Mouse (Mus musculus): ENCODE data around the gene Lenep.
"Not testable (repeated sequence)": the region's sequence is repeated elsewhere in the genome, so short reads cannot be mapped to it uniquely, and the experiment has no call there.

The Lenep gene

GRCm38 (mm10) chr3:89402693-89403092 lies at the start of gene Lenep:
Gene Lenep (minus strand): TSS chr3:89402793.
- no peak for DNase-seq (ENCODE audit: low spot score in 2 of 2)

GRCm38 (mm10) chr3:89451916-89452315 lies 49.3 kb upstream of the Lenep start:
- peak; percentile 75 to 77 for DNase-seq (ENCODE audit: low spot score in 2 of 2)

- peak; percentile 62 to 87 for DNase-seq (ENCODE audit: low spot score in 2 of 2)
Measured at GRCm38 (mm10) chr3:89449541-89449940, 46.9 kb upstream of the Lenep start.

GRCm38 (mm10) chr3:89448720-89449537 lies 46.3 kb upstream of the Lenep start:
- peak in 1 of 2 experiments; percentile 25 for DNase-seq (ENCODE audit: low spot score in 2 of 2)

- no peak for DNase-seq (ENCODE audit: low spot score in 2 of 2)
Measured at GRCm38 (mm10) chr3:89440691-89441090, 38.1 kb upstream of the Lenep start.

GRCm38 (mm10) chr3:89437269-89437668 lies 34.7 kb upstream of the Lenep start:
- DNase-seq (ENCODE audit: low spot score in 2 of 2): no peak

GRCm38 (mm10) chr3:89436176-89437113 lies 33.9 kb upstream of the Lenep start, which contains the start of gene Pbxip1:
Gene Pbxip1 (plus strand): TSS chr3:89436706.
- DNase-seq (ENCODE audit: low spot score in 2 of 2): peak; percentile 54 to 62

- DNase-seq (ENCODE audit: low spot score in 2 of 2): no peak
Measured at GRCm38 (mm10) chr3:89435041-89435440, 32.4 kb upstream of the Lenep start.

- DNase-seq (ENCODE audit: low spot score in 2 of 2): no peak
Measured at GRCm38 (mm10) chr3:89434532-89434931, 31.9 kb upstream of the Lenep start.

- no peak for DNase-seq (ENCODE audit: low spot score in 2 of 2)
Measured at GRCm38 (mm10) chr3:89432606-89433005, 30.0 kb upstream of the Lenep start.

GRCm38 (mm10) chr3:89430171-89431159 lies 27.9 kb upstream of the Lenep start, which contains the start of gene Pygo2:
Gene Pygo2 (plus strand): TSS chr3:89430214.
- DNase-seq (ENCODE audit: low spot score in 2 of 2): peak; percentile 85 to 86

GRCm38 (mm10) chr3:89429021-89429420 lies 26.4 kb upstream of the Lenep start:
- not testable (repeated sequence) for DNase-seq (ENCODE audit: low spot score in 2 of 2)

GRCm38 (mm10) chr3:89425876-89426275 lies 23.3 kb upstream of the Lenep start:
- DNase-seq (ENCODE audit: low spot score in 2 of 2): no peak

- no peak for DNase-seq (ENCODE audit: low spot score in 2 of 2)
Measured at GRCm38 (mm10) chr3:89425141-89425525, 22.5 kb upstream of the Lenep start.

GRCm38 (mm10) chr3:89424416-89425140 lies 22.0 kb upstream of the Lenep start:
- DNase-seq (ENCODE audit: low spot score in 2 of 2): no peak

- no peak for DNase-seq (ENCODE audit: low spot score in 2 of 2)
Measured at GRCm38 (mm10) chr3:89422556-89423205, 20.1 kb upstream of the Lenep start.

- no peak for DNase-seq (ENCODE audit: low spot score in 2 of 2)
Measured at GRCm38 (mm10) chr3:89421810-89422473, 19.3 kb upstream of the Lenep start.

- DNase-seq (ENCODE audit: low spot score in 2 of 2): no peak
Measured at GRCm38 (mm10) chr3:89421002-89421774, 18.6 kb upstream of the Lenep start.

- no peak for DNase-seq (ENCODE audit: low spot score in 2 of 2)
Measured at GRCm38 (mm10) chr3:89420421-89420820, 17.8 kb upstream of the Lenep start.

Data from thymus, postnatal 10 days (tissue).